Mouse (Mus musculus) spleen, adult 18-20 months (tissue): Measurements from ENCODE around the gene Hrh1.

Source experiments
- DNase-seq, 2 experiments: peaks; one replicate each; pipeline ENCODE4 v3.0.0; 2022; ENCODE audit warnings: mixed read lengths in 2 of 2

Gene Hrh1

GRCm38 (mm10) chr6:114407049-114407448 lies 9.3 kb downstream of the Hrh1 start:
- DNase-seq: no peak

GRCm38 (mm10) chr6:114408278-114408677 lies 10.5 kb downstream of the Hrh1 start:
- DNase-seq: no peak

GRCm38 (mm10) chr6:114411913-114412312 lies 14.2 kb downstream of the Hrh1 start:
- DNase-seq: no peak

- no peak for DNase-seq
Measured at GRCm38 (mm10) chr6:114414510-114414909, 16.8 kb downstream of the Hrh1 start.

- no peak for DNase-seq
Measured at GRCm38 (mm10) chr6:114418037-114418436, 20.3 kb downstream of the Hrh1 start.

- no peak for DNase-seq
Measured at GRCm38 (mm10) chr6:114421061-114421460, 23.3 kb downstream of the Hrh1 start.

- DNase-seq: no peak
Measured at GRCm38 (mm10) chr6:114423051-114423676, 25.4 kb downstream of the Hrh1 start.

GRCm38 (mm10) chr6:114425343-114425742 lies 27.6 kb downstream of the Hrh1 start:
- no peak for DNase-seq

- DNase-seq: no peak
Measured at GRCm38 (mm10) chr6:114427641-114428040, 29.9 kb downstream of the Hrh1 start.

GRCm38 (mm10) chr6:114428831-114429230 lies 31.1 kb downstream of the Hrh1 start:
- DNase-seq: no peak

- no peak for DNase-seq
Measured at GRCm38 (mm10) chr6:114432591-114432990, 34.9 kb downstream of the Hrh1 start.

GRCm38 (mm10) chr6:114434524-114434923 lies 36.8 kb downstream of the Hrh1 start:
- no peak for DNase-seq

- DNase-seq: no peak
Measured at GRCm38 (mm10) chr6:114440302-114440701, 42.6 kb downstream of the Hrh1 start.

- no peak for DNase-seq
Measured at GRCm38 (mm10) chr6:114440788-114441453, 43.2 kb downstream of the Hrh1 start.

- DNase-seq: no peak
Measured at GRCm38 (mm10) chr6:114444247-114444844, 46.6 kb downstream of the Hrh1 start.

GRCm38 (mm10) chr6:114444976-114445375 lies 47.2 kb downstream of the Hrh1 start:
- DNase-seq: no peak

GRCm38 (mm10) chr6:114448888-114449287 lies 51.2 kb downstream of the Hrh1 start:
- DNase-seq: no peak

GRCm38 (mm10) chr6:114455267-114455666 lies 57.5 kb downstream of the Hrh1 start:
- DNase-seq: no peak

- DNase-seq: no peak
Measured at GRCm38 (mm10) chr6:114456255-114457042, 58.7 kb downstream of the Hrh1 start.

GRCm38 (mm10) chr6:114457299-114457698 lies 59.6 kb downstream of the Hrh1 start:
- DNase-seq: no peak

GRCm38 (mm10) chr6:114458191-114458590 lies 60.5 kb downstream of the Hrh1 start:
- DNase-seq: no peak

GRCm38 (mm10) chr6:114459969-114460368 lies 62.2 kb downstream of the Hrh1 start:
- DNase-seq: no peak

GRCm38 (mm10) chr6:114461536-114461935 lies 63.8 kb downstream of the Hrh1 start:
- DNase-seq: peak in 1 of 2 experiments; percentile 11
